Mouse (Mus musculus): Measurements from ENCODE around the gene Olfr1143. TPM values are rescaled to one million over a fixed set of nuclear protein-coding genes. Genes with fewer than 3 reads are reported as not detected.

The Olfr1143 gene
- total RNA-seq (2021): not detected

DNA sequence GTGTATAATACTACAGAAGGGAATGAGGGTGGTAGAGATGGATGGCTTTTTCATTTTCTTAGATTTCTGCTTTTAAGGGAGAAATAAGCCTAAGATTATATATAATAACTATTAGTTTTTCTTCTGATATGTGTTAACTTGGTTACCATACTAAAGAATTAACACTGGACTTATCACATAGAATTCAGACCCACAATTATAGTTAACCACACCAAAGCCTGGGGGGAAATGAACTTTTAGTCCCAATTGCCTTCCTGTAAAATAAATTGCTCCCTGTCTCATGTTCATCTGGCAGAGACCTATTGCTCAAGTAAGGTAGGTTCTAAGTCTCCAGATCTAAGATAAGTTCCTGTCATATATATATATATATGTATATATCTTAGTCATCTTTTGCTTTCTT, at the start of gene Olfr1143:
TSS of gene Olfr1143 (plus strand) at position 301 of the 400 bp plus-strand sequence.
- no peak for DNase-seq (ENCODE audit: low spot score in 2 of 2)
- intact Hi-C loops (cut with DNase I): no loop called here

DNA sequence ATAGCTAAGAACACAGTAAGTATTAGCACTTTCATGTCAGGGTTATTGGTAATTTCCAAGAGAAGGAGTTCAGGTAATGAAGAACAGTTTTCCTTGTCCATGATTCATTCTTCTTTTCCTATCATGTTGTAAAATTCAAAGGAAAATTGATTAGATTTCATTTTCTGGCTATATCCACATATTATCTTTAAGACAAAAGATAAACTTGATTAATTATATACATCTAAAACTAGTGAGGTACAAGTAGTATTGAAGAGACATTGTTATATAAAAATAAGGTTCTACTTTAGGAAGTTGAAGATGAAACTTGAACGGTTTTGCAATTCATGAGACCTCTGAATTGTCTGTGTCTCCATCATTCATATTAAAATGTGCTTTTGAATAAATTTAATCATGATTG, 46.5 kb upstream of the Olfr1143 start, which contains the start of gene Olfr1141:
TSS of gene Olfr1141 (minus strand) at position 101 of the 400 bp plus-strand sequence.
- intact Hi-C loops (cut with DNase I): no loop called here
- DNase-seq (ENCODE audit: low spot score in 2 of 2): no peak

DNA sequence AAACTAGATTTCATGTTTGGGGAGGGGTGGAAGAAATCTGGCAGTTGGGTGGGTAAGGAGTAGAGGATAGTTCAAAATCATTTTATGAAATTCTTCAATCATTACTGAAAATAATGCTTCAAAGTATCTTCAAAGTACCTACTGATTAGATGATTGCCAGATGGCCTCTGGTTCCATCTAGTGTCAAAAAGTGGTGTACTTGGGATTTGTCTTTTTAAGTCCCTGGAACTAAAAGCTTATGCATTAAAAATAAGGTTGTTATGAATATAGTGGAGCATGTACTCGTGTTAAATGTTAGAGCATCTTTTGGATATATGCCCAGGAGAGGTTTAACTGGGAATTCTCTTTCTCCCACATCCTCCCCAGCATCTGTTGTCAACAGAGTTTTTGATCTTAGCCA, 24.2 kb upstream of the Olfr1143 start:
- DNase-seq (ENCODE audit: low spot score in 2 of 2): no peak
- intact Hi-C loops (cut with DNase I): no loop called here

DNA sequence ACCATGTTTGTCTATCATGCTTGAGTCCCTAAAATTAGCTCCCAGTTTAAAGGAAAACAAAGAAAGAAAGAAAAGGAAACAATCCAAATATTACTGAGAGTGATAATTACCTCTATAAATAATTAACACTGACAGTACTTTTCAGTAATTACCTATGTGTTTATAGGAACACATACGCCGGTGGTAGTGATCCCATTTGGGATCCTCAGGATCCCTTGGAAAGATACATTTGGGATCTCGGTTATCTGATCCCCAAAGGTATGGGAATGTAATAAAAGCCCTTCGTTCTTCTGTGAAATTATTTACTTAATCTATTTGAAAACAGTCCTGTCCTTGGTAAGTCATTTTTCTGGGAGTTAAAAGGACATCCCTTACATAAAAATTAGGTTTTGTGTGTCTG, 21.2 kb upstream of the Olfr1143 start, which contains the start of gene Olfr152:
TSS of gene Olfr152 (plus strand) at position 301 of the 400 bp plus-strand sequence.
- intact Hi-C loops (cut with DNase I): no loop called here
- no peak for DNase-seq (ENCODE audit: low spot score in 2 of 2)

DNA sequence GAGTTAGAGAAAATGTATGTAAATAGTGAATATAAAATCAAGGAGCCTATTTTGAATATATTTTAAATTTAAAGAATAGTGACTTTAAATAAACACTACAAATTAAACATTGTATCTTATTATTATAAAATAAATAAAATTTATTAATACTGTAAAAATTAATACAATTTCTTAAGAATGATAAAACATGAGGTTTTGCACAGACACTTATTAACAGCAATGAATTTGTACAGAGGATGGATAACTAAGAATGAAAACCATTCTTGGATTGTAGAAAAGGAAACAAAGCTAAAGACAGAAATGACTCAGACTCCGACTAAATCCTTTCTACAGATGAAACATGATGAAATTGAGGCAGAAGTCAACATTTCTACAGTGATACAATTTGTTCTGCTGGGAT, 9.1 kb downstream of the Olfr1143 start, which contains the start of gene Olfr1145:
TSS of gene Olfr1145 (plus strand) at position 301 of the 400 bp plus-strand sequence.
- no peak for DNase-seq (ENCODE audit: low spot score in 2 of 2)
- intact Hi-C loops (cut with DNase I): no loop called here

DNA sequence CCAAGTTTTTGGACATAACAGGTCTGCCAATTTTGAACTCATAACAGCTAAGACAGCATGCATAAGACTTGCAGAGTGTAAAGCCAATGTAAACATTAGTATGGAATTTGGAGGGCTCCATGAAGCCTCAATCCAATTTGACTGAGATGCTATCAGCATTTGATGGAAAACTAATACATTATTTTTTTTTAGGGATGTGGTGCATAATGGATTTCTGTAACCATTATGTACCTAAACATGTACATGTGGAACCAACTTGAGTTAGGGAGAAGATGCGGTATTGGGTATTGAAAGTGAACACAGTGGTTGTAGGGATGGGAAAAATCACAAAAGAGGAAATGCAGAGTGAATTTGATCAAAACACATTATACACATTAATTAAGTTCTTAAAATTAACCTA, 29.8 kb downstream of the Olfr1143 start, which contains the start of gene Olfr1148:
TSS of gene Olfr1148 (plus strand) at position 301 of the 400 bp plus-strand sequence.
- no peak for DNase-seq (ENCODE audit: low spot score in 2 of 2)
- intact Hi-C loops (cut with DNase I): no loop called here

DNA sequence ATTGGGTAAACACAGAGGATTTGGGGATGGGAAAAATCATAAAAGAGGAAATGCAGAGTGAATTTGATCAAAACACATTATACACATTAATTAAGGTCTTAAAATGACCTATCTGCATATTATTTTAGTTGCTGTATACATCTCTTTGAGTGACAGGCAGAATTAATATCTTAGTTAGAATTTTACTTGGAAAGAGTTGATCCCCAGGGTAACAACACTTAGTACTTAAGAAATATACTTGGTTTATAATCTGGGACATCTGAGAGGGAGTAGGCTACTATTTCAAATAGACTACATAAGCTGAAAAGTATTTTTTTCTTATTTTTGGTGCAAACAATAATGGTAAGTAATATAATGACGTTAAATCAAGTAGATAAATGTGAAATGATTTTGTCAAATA, 43.3 kb downstream of the Olfr1143 start, which contains the start of gene Olfr1150-ps1:
TSS of gene Olfr1150-ps1 (plus strand) at position 301 of the 400 bp plus-strand sequence.
- DNase-seq (ENCODE audit: low spot score in 2 of 2): no peak
- intact Hi-C loops (cut with DNase I): no loop called here

Other genes starting within 250 kb of the Olfr1143 start
- not detected for gene Olfr1129, start 226.7 kb upstream of the Olfr1143 start, total RNA-seq (2021)
- gene Olfr1130, start 194.4 kb upstream of the Olfr1143 start, total RNA-seq (2021): not detected
- not detected for gene Olfr1131, start 173.5 kb upstream of the Olfr1143 start, total RNA-seq (2021)
- not detected for gene Olfr1132, start 163.1 kb upstream of the Olfr1143 start, total RNA-seq (2021)
- gene Olfr1133, start 153.2 kb upstream of the Olfr1143 start, total RNA-seq (2021): not detected
- not detected for gene Olfr1134, start 142.1 kb upstream of the Olfr1143 start, total RNA-seq (2021)
- gene Olfr1135, start 126.9 kb upstream of the Olfr1143 start, total RNA-seq (2021): not detected
- gene Olfr1136, start 106.6 kb upstream of the Olfr1143 start, total RNA-seq (2021): not detected
- gene Olfr1137, start 87.4 kb upstream of the Olfr1143 start, total RNA-seq (2021): not detected
- gene Olfr1138, start 60.6 kb upstream of the Olfr1143 start, total RNA-seq (2021): not detected
- gene Olfr1140, start 56.8 kb upstream of the Olfr1143 start, total RNA-seq (2021): not detected
- not detected for gene Olfr1141, start 46.6 kb upstream of the Olfr1143 start, total RNA-seq (2021)
- not detected for gene Olfr152, start 21.1 kb upstream of the Olfr1143 start, total RNA-seq (2021)
- gene Olfr1145, start 9.2 kb downstream of the Olfr1143 start, total RNA-seq (2021): not detected
- gene Olfr1148, start 29.9 kb downstream of the Olfr1143 start, total RNA-seq (2021): not detected
- not detected for gene Olfr1150-ps1, start 43.4 kb downstream of the Olfr1143 start, total RNA-seq (2021)
- gene Olfr1151, start 55.3 kb downstream of the Olfr1143 start, total RNA-seq (2021): not detected
- not detected for gene Olfr1152, start 65.9 kb downstream of the Olfr1143 start, total RNA-seq (2021)
- not detected for gene Olfr1153, start 94.4 kb downstream of the Olfr1143 start, total RNA-seq (2021)
- gene Olfr1154, start 104.6 kb downstream of the Olfr1143 start, total RNA-seq (2021): not detected
- gene Olfr1155, start 144.5 kb downstream of the Olfr1143 start, total RNA-seq (2021): not detected
- gene Olfr1156, start 152.5 kb downstream of the Olfr1143 start, total RNA-seq (2021): not detected
- gene Olfr1157, start 167.7 kb downstream of the Olfr1143 start, total RNA-seq (2021): not detected
- not detected for gene Olfr74, start 174.1 kb downstream of the Olfr1143 start, total RNA-seq (2021)
- gene Olfr1158, start 189.5 kb downstream of the Olfr1143 start, total RNA-seq (2021): not detected
- gene Olfr1160, start 207.7 kb downstream of the Olfr1143 start, total RNA-seq (2021): not detected
- gene Olfr1161, start 222.2 kb downstream of the Olfr1143 start, total RNA-seq (2021): not detected
- gene Olfr73, start 237.1 kb downstream of the Olfr1143 start, total RNA-seq (2021): not detected